Mouse (Mus musculus): ENCODE data around the gene B020031M17Rik. TPM values are rescaled to one million over a fixed set of nuclear protein-coding genes. Genes with fewer than 3 reads are reported as not detected.
"Not testable (repeated sequence)": the region's sequence is repeated elsewhere in the genome, so short reads cannot be mapped to it uniquely, and the experiment has no call there.

The B020031M17Rik gene
- polyA plus RNA-seq, 1 experiment from 2014 or later = not detected

- H3K27ac ChIP-seq (replicated peaks in 1 of 2; ENCODE audit: control insufficient read depth in 1 of 2, insufficient read depth in 1 of 2, low read depth in 2 of 2, low read length in 2 of 2); H3K4me3 ChIP-seq (ENCODE audit: control insufficient read depth in 1 of 2, insufficient read depth in 1 of 2, low read depth in 1 of 2, low read length in 2 of 2); H3K4me1 ChIP-seq (ENCODE audit: control insufficient read depth in 2 of 2, insufficient read depth in 2 of 2, low read length in 2 of 2); H3K36me3 ChIP-seq (ENCODE audit: control insufficient read depth, insufficient read depth, low read length); H3K4me2 ChIP-seq (ENCODE audit: low read length); ATAC-seq (ENCODE audit: insufficient number of reproducible peaks, insufficient read depth, low FRiP score, low read depth); H3K9me3 ChIP-seq (ENCODE audit: control insufficient read depth, low read length); H3K27me3 ChIP-seq (ENCODE audit: control insufficient read depth, insufficient read depth, low read length); H3K9ac ChIP-seq (ENCODE audit: low read length): not testable (repeated sequence)
- 25% methylated on average over 2 of the region's 2 CpGs for WGBS
These were observed 34.2 kb downstream of the B020031M17Rik start for GRCm38 (mm10) chr13:119916449-119916848.

Other genes with a start within 250 kb of the B020031M17Rik start
- gene Nim1k, start 194.9 kb downstream of the B020031M17Rik start, polyA plus RNA-seq (2014; fragmentation: Nextera tagmentation; extraction: Ambion mirVana) = 0.53 and 0.74 TPM in 2 replicates
- 23.5 and 28.3 TPM in 2 replicates for gene Zfp131, start 159.9 kb downstream of the B020031M17Rik start, polyA plus RNA-seq (2014; fragmentation: Nextera tagmentation; extraction: Ambion mirVana)
- not detected in 2 replicates for gene AF067063, start 120.6 kb downstream of the B020031M17Rik start, polyA plus RNA-seq (2014; fragmentation: Nextera tagmentation; extraction: Ambion mirVana)
- not detected in 2 replicates for gene D13Ertd608e, start 114.8 kb downstream of the B020031M17Rik start, polyA plus RNA-seq (2014; fragmentation: Nextera tagmentation; extraction: Ambion mirVana)
- not detected in 2 replicates for gene Tcstv1, start 56.0 kb downstream of the B020031M17Rik start, polyA plus RNA-seq (2014; fragmentation: Nextera tagmentation; extraction: Ambion mirVana)
- gene Gm21761, start 21.5 kb downstream of the B020031M17Rik start, polyA plus RNA-seq (2014; fragmentation: Nextera tagmentation; extraction: Ambion mirVana) = not detected in 2 replicates
- not detected in 2 replicates for gene Gm36079, start 76.2 kb upstream of the B020031M17Rik start, polyA plus RNA-seq (2014; fragmentation: Nextera tagmentation; extraction: Ambion mirVana)
- gene Gm21188, start 101.4 kb upstream of the B020031M17Rik start, polyA plus RNA-seq (2014; fragmentation: Nextera tagmentation; extraction: Ambion mirVana) = not detected in 2 replicates
- not detected in 2 replicates for gene Gm20767, start 189.4 kb upstream of the B020031M17Rik start, polyA plus RNA-seq (2014; fragmentation: Nextera tagmentation; extraction: Ambion mirVana)
- gene Gm21818, start 221.6 kb upstream of the B020031M17Rik start, polyA plus RNA-seq (2014; fragmentation: Nextera tagmentation; extraction: Ambion mirVana) = not detected in 2 replicates